Mouse (Mus musculus): ENCODE measurements at regions not wholly inside any gene's neighbourhood (a gene's known extent, or its start where the extent isn't known, plus 50 kb on each side); places are given as distances from the start of the nearest gene placed in this dataset.

DNA sequence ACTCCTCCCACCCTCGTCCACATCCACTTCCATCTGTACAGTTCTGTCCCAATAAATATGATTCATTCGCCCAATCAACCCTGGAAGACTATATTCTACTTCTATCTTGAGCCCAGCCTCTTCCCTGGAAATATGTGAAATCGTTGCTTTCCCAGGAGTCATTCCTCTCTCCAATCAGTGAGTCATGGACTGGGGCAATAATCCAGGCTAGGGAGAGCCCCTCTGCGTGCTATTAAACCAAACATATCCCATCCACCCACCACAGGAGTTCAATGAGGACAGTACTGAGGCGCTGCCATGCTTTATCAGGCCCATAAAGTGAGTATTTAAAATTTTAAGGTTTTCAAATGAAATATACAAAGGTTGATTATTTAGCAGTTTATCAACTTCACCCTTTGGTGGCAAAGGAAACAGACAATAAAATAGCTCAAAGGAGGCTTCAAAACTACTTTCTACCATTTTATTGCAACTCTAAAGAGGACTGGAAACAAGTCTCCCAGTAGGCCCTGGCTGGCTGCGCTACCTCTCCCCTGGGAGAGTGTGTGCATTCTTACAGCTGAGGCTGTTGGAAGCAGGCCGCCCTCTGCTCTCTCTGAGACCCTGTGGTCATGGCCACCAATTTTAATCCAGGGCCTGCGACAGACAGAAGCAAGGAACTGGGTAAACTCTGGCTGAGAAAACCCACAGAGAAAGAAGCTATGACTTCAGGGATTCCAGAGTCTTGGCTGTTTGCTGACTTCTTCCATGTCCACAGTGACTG lies 471.9 kb downstream of the Lmo4 start:
- H3K4me2 ChIP-seq (replicated peaks; ENCODE audit: low read depth, low read length), result no peak overlapping the region
- H3K4me1 ChIP-seq (ENCODE audit: insufficient read depth, low read depth, low read length), result no peaks in the 10 kb centered on the region
- no peak for ATAC-seq
- H3K9ac ChIP-seq (replicated peaks; ENCODE audit: low read depth), result no peak overlapping the region
- TF ChIP-seq EP300 (IDR thresholded peaks at IDR 0.05) (no peak), CTCF (IDR thresholded peaks at IDR 0.05) (no peak)
- no peak for DNase-seq (ENCODE audit: low spot score)
- H3K4me3 ChIP-seq (ENCODE audit: low read depth, low read length), result no peak overlapping the region
- H3K27me3 ChIP-seq (replicated peaks; ENCODE audit: insufficient read depth, low read length), result no peaks in the 10 kb centered on the region
- H3K9me3 ChIP-seq (ENCODE audit: low read length), result no peaks in the 10 kb centered on the region
- no peak overlapping the region for H3K27ac ChIP-seq (ENCODE audit: low read length)
- WGBS, result 82% methylated on average over 8 of the region's 8 CpGs
- H3K36me3 ChIP-seq (ENCODE audit: insufficient read depth, low read length), result no peaks in the 10 kb centered on the region

DNA sequence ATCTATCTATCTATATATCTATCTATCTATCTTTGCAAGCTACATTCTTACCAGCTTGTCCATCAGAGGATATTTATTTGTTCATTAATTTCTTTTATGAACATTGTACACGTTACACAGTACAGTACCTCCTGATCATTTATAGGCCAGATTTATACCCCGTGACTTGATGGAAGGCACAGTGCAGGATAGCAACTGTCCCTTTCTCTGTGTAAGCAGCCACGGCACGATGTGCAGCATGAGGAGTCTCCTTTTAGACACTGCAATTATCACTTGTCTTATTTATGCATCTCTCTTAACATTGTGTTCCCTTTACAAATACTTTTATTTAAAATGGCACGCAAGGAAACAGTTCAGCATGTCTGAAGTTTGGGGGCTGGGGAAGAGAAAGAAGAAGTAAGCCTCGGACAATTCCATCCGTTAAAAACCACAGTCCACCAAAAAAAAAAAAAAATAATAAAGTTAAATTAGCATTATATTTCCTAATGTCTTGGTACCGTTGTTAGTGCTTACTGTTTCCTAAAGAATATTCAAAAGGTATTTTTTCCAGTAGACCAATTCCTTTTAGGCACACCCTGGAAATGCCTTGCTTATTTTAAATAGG lies 475.4 kb downstream of the Lmo4 start:
- ATAC-seq (no peak), DNase-seq (ENCODE audit: low spot score) (no peak)
- no peak overlapping the region for H3K4me2 ChIP-seq (replicated peaks; ENCODE audit: low read depth, low read length)
- H3K9ac ChIP-seq (replicated peaks; ENCODE audit: low read depth), result no peak overlapping the region
- WGBS, result 64% methylated on average over 8 of the region's 8 CpGs
- H3K27me3 ChIP-seq (replicated peaks; ENCODE audit: insufficient read depth, low read length), result no peaks in the 10 kb centered on the region
- H3K27ac ChIP-seq (ENCODE audit: low read length), result no peak overlapping the region
- H3K36me3 ChIP-seq (ENCODE audit: insufficient read depth, low read length), result no peaks in the 10 kb centered on the region
- H3K4me1 ChIP-seq (ENCODE audit: insufficient read depth, low read depth, low read length), result no peaks in the 10 kb centered on the region
- H3K4me3 ChIP-seq (ENCODE audit: low read depth, low read length), result no peak overlapping the region
- TF ChIP-seq EP300 (IDR thresholded peaks at IDR 0.05) (no peak), CTCF (IDR thresholded peaks at IDR 0.05) (no peak)
- no peaks in the 10 kb centered on the region for H3K9me3 ChIP-seq (ENCODE audit: low read length)

DNA sequence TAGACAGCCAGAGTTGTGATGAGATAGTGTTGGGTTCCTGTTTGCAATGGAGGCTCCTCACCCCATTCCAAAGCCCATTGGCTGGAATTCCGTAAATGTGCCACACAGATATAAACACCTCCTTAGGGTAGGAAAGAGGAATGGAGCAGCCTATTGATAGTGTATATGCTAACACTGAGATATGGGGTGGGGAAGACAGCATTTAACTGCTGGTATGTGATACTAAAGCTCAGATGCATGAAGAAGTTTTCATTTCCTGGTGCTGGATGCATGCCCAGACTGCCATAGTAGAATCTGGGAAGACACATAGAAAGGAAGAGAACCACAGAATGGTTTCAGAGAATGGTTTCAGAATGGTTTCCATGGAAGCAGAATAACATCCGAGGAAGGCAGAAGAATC lies 482.4 kb downstream of the Lmo4 start:
- no peak for ATAC-seq
- Histone ChIP-seq H3K9me3 (ENCODE audit: low read length) (no peaks in the 10 kb centered on the region), H3K27me3 (replicated peaks; ENCODE audit: insufficient read depth, low read length) (no peaks in the 10 kb centered on the region), H3K9ac (replicated peaks; ENCODE audit: low read depth) (no peak overlapping the region), H3K4me3 (ENCODE audit: low read depth, low read length) (no peak overlapping the region), H3K27ac (ENCODE audit: low read length) (no peak overlapping the region), H3K4me2 (replicated peaks; ENCODE audit: low read depth, low read length) (no peak overlapping the region), H3K4me1 (ENCODE audit: insufficient read depth, low read depth, low read length) (no peaks in the 10 kb centered on the region), H3K36me3 (ENCODE audit: insufficient read depth, low read length) (no peaks in the 10 kb centered on the region)
- DNase-seq (ENCODE audit: low spot score), result no peak
- TF ChIP-seq EP300 (IDR thresholded peaks at IDR 0.05) (no peak), CTCF (IDR thresholded peaks at IDR 0.05) (no peak)
- WGBS, result 46% methylated on average over 2 of the region's 2 CpGs

DNA sequence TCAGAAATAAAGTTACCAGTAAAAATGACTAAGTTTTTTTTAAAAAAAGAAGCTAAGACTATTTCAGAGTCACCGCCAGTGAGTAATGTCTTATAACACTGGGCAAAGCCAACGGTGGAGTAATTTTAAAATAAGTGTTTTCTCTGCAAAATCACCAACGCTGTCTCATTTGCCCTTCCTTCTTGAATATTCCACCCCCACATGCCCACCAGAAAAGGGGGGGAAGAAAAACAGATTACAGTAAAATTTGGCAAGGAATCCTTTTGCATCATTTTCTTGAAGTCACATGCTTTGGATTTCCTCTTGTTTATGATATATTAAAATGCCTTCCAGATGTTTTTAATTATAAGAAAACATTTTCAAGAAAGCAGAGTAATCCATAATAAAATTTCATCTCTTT lies 482.9 kb downstream of the Lmo4 start:
- Histone ChIP-seq H3K4me1 (ENCODE audit: insufficient read depth, low read depth, low read length) (no peaks in the 10 kb centered on the region), H3K4me2 (replicated peaks; ENCODE audit: low read depth, low read length) (no peak overlapping the region), H3K36me3 (ENCODE audit: insufficient read depth, low read length) (no peaks in the 10 kb centered on the region), H3K9ac (replicated peaks; ENCODE audit: low read depth) (no peak overlapping the region), H3K4me3 (ENCODE audit: low read depth, low read length) (no peak overlapping the region), H3K27ac (ENCODE audit: low read length) (no peak overlapping the region), H3K9me3 (ENCODE audit: low read length) (no peaks in the 10 kb centered on the region), H3K27me3 (replicated peaks; ENCODE audit: insufficient read depth, low read length) (no peaks in the 10 kb centered on the region)
- ATAC-seq (no peak), DNase-seq (ENCODE audit: low spot score) (no peak)
- TF ChIP-seq EP300 (IDR thresholded peaks at IDR 0.05), result no peak
- TF ChIP-seq CTCF (IDR thresholded peaks at IDR 0.05), result no peak
- WGBS, result 67% methylated on average over 3 of the region's 3 CpGs

DNA sequence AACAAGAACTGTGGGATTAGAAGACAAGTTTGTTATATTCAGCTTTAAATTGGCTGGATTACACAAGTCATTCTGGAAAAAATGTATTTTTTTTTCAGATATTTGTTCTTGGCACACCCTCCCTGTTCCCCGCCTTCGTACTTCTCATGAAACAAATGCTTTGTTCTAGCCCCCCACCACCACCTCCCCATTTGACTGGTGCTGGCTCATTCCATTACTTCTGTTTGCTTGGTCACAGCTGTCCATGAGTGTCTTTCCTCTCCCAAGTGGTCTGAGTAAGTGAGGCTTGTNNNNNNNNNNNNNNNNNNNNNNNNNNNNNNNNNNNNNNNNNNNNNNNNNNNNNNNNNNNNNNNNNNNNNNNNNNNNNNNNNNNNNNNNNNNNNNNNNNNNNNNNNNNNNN lies 491.8 kb downstream of the Lmo4 start:
- H3K4me3 ChIP-seq (ENCODE audit: low read depth, low read length), result no peak overlapping the region
- no peaks in the 10 kb centered on the region for H3K4me1 ChIP-seq (ENCODE audit: insufficient read depth, low read depth, low read length)
- ATAC-seq, result peak; percentile 70
- no peak for TF ChIP-seq EP300 (IDR thresholded peaks at IDR 0.05)
- no peak overlapping the region for H3K27ac ChIP-seq (ENCODE audit: low read length)
- no peaks in the 10 kb centered on the region for H3K9me3 ChIP-seq (ENCODE audit: low read length)
- no peaks in the 10 kb centered on the region for H3K36me3 ChIP-seq (ENCODE audit: insufficient read depth, low read length)
- H3K27me3 ChIP-seq (replicated peaks; ENCODE audit: insufficient read depth, low read length), result no peaks in the 10 kb centered on the region
- WGBS, result 46% methylated on average over 2 of the region's 2 CpGs
- no peak overlapping the region for H3K4me2 ChIP-seq (replicated peaks; ENCODE audit: low read depth, low read length)
- peak; percentile 49 for DNase-seq (ENCODE audit: low spot score)
- no peak overlapping the region for H3K9ac ChIP-seq (replicated peaks; ENCODE audit: low read depth)

DNA sequence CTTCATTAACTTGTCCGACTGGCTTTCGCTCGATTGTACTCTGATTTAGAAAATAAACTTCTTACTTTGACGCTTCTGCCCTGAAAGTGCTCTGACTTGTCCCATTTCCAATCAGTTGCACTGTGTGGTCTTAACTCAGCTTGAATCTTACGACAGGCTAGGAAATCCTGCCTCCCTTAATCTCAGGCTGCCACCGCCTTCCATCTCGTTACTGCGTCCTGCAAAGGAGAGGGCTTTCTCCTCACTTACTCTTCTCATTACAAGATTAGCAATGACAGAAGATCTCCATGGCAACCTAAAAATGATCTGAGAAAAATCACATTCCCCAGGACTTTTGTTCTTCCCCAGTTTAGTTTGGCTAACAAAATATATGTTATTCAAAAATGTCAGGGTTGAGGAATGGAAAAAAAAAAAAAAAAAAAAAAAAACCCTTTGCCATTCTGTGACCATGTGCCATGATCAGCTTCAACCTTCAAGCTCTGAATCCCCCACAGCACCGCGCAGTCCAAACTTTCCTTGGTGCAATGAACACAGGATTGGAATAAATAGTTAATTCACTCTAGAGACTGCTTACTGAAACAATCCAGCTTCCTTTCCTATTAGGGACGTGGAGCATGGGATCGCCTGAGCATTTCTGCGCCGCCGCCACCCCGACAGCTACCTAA lies 494.1 kb downstream of the Lmo4 start:
- DNase-seq (ENCODE audit: low spot score) (no peak), ATAC-seq (no peak)
- Histone ChIP-seq H3K27me3 (replicated peaks; ENCODE audit: insufficient read depth, low read length) (no peaks in the 10 kb centered on the region), H3K36me3 (ENCODE audit: insufficient read depth, low read length) (no peaks in the 10 kb centered on the region), H3K27ac (ENCODE audit: low read length) (no peak overlapping the region), H3K4me2 (replicated peaks; ENCODE audit: low read depth, low read length) (no peak overlapping the region), H3K4me3 (ENCODE audit: low read depth, low read length) (no peak overlapping the region), H3K9me3 (ENCODE audit: low read length) (no peaks in the 10 kb centered on the region), H3K4me1 (ENCODE audit: insufficient read depth, low read depth, low read length) (no peaks in the 10 kb centered on the region), H3K9ac (replicated peaks; ENCODE audit: low read depth) (no peak overlapping the region)
- 60% methylated on average over 16 of the region's 16 CpGs for WGBS
- TF ChIP-seq EP300 (IDR thresholded peaks at IDR 0.05) (no peak), CTCF (IDR thresholded peaks at IDR 0.05) (no peak)

Measured in lung, postnatal 0 days (tissue).